Mouse (Mus musculus) limb, embryonic 10.5 days (tissue): ENCODE results near the gene Slc39a2. TPM values are rescaled to one million over a fixed set of nuclear protein-coding genes. Genes with fewer than 3 reads are reported as not detected.

Experiments
- DNase-seq: peaks from one replicate; pipeline ENCODE4 v3.0.0-alpha.2; 2017; ENCODE audit warnings: low spot score
- H3K27ac ChIP-seq: fragments of 300-500 bp; sonication (generic); 2 replicates; pipeline ENCODE4 v1.5.1; 2016; ENCODE audit warnings: mild to moderate bottlenecking
- H3K27me3 ChIP-seq: fragments of 300-500 bp; sonication (generic); 2 replicates; pipeline ENCODE4 v1.6.1; 2016; ENCODE audit warnings: low read depth, mild to moderate bottlenecking; ENCODE audit not compliant: poor library complexity, severe bottlenecking
- H3K36me3 ChIP-seq: fragments of 300-500 bp; sonication (generic); 2 replicates; pipeline ENCODE4 v1.6.1; 2016; ENCODE audit warnings: mild to moderate bottlenecking, moderate library complexity
- H3K4me1 ChIP-seq: fragments of 300-500 bp; sonication (generic); 2 replicates; pipeline ENCODE4 v1.6.1; 2016
- H3K4me3 ChIP-seq: fragments of 300-500 bp; sonication (generic); 2 replicates; pipeline ENCODE4 v1.5.1; 2016; ENCODE audit warnings: mild to moderate bottlenecking, moderate library complexity
- H3K9me3 ChIP-seq: fragments of 300-500 bp; sonication (generic); replicated peaks from 2 replicates; pipeline ENCODE4 v1.6.1; 2016; ENCODE audit warnings: mild to moderate bottlenecking
- WGBS: fragments of 180-500 bp; shearing (Covaris S2); methylation state at CpG from one replicate; pipeline ENCODE4 v1.1.7; 2016; 5-methylcytosine and 5-hydroxymethylcytosine counted together
- polyA plus RNA-seq: library from polyadenylated mRNA; unstranded; fragments of >200 nt; fragmentation: Nextera tagmentation; extraction: Ambion mirVana; gene quantifications from 2 replicates; pipeline ENCODE4 v1.2.1, GENCODE M21; 2016

Slc39a2 gene
- polyA plus RNA-seq, 1 experiment from 2014 or later: 0.39 TPM

GRCm38 (mm10) chr14:51911301-51911700, 18.6 kb downstream of the Slc39a2 start:
- 89% methylated on average over 10 of the region's 10 CpGs for WGBS
- H3K27ac ChIP-seq: no peak overlapping the region
- no peak overlapping the region for H3K4me3 ChIP-seq
- no peaks in the 10 kb centered on the region for H3K9me3 ChIP-seq
- peaks cover 23% of the 10 kb centered on the region for H3K4me1 ChIP-seq
- H3K36me3 ChIP-seq: no peaks in the 10 kb centered on the region
- peaks cover 47% of the 10 kb centered on the region for H3K27me3 ChIP-seq
- no peak for DNase-seq

DNA sequence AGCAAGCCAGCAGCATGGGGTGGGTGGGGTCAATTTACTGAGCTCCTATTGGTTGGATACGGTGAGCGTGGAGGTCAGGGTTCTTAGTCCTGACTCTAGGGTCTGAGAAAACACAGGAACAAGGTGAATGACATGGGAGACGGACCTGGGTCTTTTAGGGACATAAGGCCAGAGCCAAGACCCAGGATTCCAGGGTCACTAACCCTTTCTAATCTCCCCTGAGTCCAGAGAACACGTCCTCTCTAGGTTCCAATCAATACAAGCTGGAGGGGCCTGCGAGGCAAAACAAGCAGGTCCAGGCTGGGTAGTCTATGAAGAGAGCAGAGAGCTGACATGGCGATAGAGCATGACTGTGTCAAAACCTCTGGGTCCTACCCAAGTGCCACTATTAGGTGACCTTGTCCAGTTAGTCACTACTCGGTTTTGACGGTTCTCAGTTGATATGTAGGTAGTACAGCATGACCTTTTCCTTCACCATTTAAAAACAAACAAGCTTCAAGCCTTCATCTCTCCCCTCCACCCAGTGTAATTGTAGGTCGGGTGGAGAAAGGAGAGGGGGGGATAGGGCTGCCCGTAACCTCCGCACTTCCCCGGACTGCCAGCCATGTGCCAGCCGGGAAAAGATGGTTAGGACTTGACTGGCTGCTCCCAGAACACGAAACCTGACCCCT, 19.8 kb downstream of the Slc39a2 start:
- H3K9me3 ChIP-seq: no peaks in the 10 kb centered on the region
- peak overlapping the region; percentile 71 for H3K4me3 ChIP-seq
- DNase-seq: no peak
- H3K27me3 ChIP-seq: peaks cover 47% of the 10 kb centered on the region
- 4% methylated on average over 14 of the region's 14 CpGs for WGBS
- no peaks in the 10 kb centered on the region for H3K36me3 ChIP-seq
- H3K27ac ChIP-seq: peak overlapping the region; percentile 77
- peaks cover 23% of the 10 kb centered on the region for H3K4me1 ChIP-seq

DNA sequence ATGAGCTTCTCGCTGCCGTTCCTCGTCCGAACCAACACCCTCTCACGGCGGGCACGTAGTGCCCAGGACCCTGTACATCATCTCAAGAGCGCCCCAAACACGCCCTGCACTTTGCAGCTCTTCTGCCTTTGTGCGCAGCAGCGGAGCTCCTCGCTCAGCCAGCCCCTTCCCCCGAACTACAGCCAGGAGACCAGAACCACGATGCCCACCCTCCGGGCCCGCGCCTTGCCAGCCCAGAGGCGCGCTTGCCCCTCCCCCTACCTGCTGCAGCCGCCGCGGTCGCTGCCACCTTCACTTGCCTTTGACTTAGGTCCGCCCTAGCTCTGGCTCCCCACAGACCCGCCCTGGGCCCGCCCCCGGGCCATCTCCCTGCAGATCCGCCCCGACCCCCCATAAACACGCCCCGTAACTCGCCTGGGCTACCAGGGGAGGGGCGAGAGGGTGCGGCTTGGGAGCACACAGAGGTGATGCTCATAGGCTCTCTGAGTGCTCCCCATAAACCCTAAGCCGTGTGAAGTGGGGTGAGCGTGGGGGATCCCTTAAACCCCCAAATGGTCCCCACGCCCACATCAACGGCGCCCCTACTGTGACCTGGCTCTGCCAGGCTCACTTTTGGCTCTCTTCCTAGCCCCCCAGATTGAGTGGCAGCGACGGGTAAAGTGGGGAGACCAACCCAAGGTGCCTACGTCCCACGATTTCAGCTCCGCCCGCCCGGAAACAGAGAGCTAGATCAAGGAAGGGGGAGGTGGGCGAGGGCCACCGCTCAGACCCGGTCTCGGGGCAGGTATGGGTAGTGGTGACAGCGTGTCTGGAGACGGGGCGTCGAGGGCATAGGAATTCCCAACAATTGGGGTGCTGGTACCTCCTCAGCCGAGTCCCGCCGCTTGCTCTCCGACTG, 20.6 kb downstream of the Slc39a2 start:
- DNase-seq: peak; percentile 66
- under 1% methylated on average over 58 of the region's 58 CpGs for WGBS
- H3K4me1 ChIP-seq: peaks cover 23% of the 10 kb centered on the region
- no peaks in the 10 kb centered on the region for H3K36me3 ChIP-seq
- peak overlapping the region; percentile 71 for H3K4me3 ChIP-seq
- peaks cover 47% of the 10 kb centered on the region for H3K27me3 ChIP-seq
- no peaks in the 10 kb centered on the region for H3K9me3 ChIP-seq
- peak overlapping the region; percentile 77 for H3K27ac ChIP-seq

DNA sequence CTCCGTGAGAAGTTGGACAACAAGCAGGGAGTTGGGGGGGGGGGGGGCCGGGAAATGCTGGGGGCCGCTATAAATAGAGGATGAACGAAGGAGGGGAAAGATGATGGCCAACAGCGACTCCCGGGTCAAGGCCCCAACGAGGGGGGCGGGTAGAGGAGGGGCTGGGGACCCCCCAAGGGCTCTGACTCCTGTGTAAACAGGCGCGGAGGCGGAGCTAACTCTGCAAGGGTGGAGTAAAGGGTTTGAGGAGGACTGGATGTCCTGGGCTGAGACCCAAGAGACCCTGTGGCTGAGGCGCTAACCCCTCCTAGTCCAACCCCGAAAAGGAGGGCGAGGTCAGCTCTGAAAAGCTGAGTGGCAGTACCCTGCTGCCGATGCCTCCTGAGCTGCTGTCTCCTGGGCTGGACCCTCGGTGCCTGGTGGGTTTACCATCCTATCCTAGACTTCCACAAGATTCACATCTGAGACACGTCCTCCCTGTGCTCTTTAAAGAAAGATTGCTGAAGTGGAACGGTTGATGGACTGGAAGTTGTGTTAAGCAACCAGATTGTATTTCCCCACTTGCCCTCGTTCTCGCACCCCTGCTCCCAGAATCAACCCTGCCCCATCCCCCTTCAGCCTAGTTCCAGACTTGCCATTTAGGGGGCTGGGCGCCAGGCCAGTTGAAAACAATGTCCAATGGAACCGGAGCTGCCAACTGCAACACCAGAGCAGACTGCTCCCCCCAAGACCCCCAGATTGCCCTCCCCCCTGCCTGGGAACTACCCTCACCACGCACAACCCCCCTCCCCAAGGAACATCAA, 21.5 kb downstream of the Slc39a2 start, which contains the start of gene Ndrg2:
TSS of gene Ndrg2 (minus strand) at position 199 of the 803 bp plus-strand sequence.
- peak; percentile 59 for DNase-seq
- Histone ChIP-seq H3K4me3 (peak within 1 kb of the TSS; percentile 71), H3K27ac (peak within 1 kb of the TSS; percentile 77), H3K36me3 (no peaks in the 10 kb centered on the region), H3K9me3 (no peaks in the 10 kb centered on the region), H3K27me3 (peaks cover 47% of the 10 kb centered on the region), H3K4me1 (peaks cover 23% of the 10 kb centered on the region)
- WGBS: 3% methylated on average over 23 of the region's 23 CpGs

DNA sequence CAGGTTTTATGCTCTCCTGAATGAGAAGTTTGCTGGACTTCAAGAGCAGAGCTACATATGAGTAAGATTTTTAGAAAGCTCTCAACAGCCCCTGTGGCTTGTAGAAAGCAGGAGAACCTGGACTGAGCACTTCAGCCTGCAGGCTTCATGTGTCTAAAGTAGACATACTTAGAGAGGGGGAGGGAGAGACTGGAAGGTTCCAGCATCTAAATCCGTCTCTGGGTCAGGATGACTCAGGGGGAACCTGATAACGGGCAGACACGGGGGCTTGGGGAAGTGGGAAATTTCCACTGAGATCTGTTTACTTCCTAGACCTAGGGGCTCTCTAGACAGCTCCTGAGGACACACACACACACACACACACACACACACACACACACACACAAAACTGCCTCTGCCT, 22.3 kb downstream of the Slc39a2 start:
- 55% methylated on average over 3 of the region's 3 CpGs for WGBS
- DNase-seq: no peak
- peaks cover 23% of the 10 kb centered on the region for H3K4me1 ChIP-seq
- no peaks in the 10 kb centered on the region for H3K9me3 ChIP-seq
- peaks cover 47% of the 10 kb centered on the region for H3K27me3 ChIP-seq
- no peaks in the 10 kb centered on the region for H3K36me3 ChIP-seq
- no peak overlapping the region for H3K27ac ChIP-seq
- no peak overlapping the region for H3K4me3 ChIP-seq

- no peak overlapping the region for H3K27ac ChIP-seq
- H3K4me1 ChIP-seq: peaks cover 23% of the 10 kb centered on the region
- 89% methylated on average over 4 of the region's 4 CpGs for WGBS
- H3K36me3 ChIP-seq: no peaks in the 10 kb centered on the region
- H3K9me3 ChIP-seq: no peaks in the 10 kb centered on the region
- H3K27me3 ChIP-seq: peaks cover 32% of the 10 kb centered on the region
- no peak overlapping the region for H3K4me3 ChIP-seq
- no peak for DNase-seq
These were observed 23.9 kb downstream of the Slc39a2 start for GRCm38 (mm10) chr14:51916539-51916938.

DNA sequence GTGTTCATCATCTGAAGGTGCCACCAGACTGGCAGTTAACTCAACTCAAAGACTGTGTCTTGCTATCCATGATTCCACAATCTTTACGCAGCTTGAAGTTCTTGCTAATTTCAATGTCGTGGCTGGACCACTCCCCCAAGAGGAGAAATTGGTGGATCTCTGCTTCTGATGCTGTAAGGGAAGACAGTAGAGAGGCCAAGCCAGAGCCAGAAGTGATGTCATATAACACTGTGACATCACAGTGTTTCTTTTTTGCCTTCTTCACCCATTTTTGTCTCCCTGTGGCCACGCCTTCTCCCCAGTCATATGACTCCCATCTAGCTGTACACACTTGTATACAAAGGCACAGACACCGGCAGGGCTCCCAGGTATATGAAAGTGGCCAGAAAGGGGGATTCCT, 25.4 kb downstream of the Slc39a2 start, which contains the start of gene Tppp2:
TSS of gene Tppp2 (plus strand) at position 301 of the 400 bp plus-strand sequence.
- H3K27ac ChIP-seq: no peak within 1 kb of the TSS
- H3K36me3 ChIP-seq: no peaks in the 10 kb centered on the region
- peaks cover 16% of the 10 kb centered on the region for H3K27me3 ChIP-seq
- peaks cover 15% of the 10 kb centered on the region for H3K4me1 ChIP-seq
- 92% methylated on average over 4 of the region's 4 CpGs for WGBS
- no peaks in the 10 kb centered on the region for H3K9me3 ChIP-seq
- no peak within 1 kb of the TSS for H3K4me3 ChIP-seq
- DNase-seq: no peak

DNA sequence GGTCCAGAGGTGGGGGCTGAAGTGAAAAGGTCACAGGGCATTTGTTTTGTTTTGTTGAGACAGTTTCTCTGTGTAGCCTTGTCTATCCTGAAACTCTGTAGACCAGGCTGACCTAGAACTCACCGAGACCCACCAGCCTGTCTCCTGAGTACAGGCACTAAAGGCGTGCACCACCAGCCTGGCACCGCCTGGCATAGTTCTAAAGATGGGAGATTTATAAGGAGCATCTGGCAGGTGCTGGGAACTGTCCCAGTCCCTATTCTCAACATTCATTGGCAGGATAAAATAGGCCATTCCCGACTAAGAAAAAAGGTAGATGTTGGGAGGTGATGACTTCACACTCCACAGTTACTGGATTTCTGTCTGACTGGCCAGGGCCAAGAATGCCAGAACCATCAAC, 26.3 kb downstream of the Slc39a2 start:
- peaks cover 7% of the 10 kb centered on the region for H3K4me1 ChIP-seq
- H3K27ac ChIP-seq: no peak overlapping the region
- 83% methylated on average over 4 of the region's 4 CpGs for WGBS
- no peak for DNase-seq
- peaks cover 7% of the 10 kb centered on the region for H3K27me3 ChIP-seq
- no peak overlapping the region for H3K4me3 ChIP-seq
- no peaks in the 10 kb centered on the region for H3K9me3 ChIP-seq
- H3K36me3 ChIP-seq: no peaks in the 10 kb centered on the region

- Histone ChIP-seq H3K27ac (no peak overlapping the region), H3K9me3 (no peaks in the 10 kb centered on the region), H3K36me3 (no peaks in the 10 kb centered on the region), H3K4me3 (no peak overlapping the region), H3K27me3 (no peaks in the 10 kb centered on the region), H3K4me1 (no peaks in the 10 kb centered on the region)
- WGBS: 84% methylated on average over 16 of the region's 16 CpGs
- DNase-seq: no peak
These were observed 29.3 kb downstream of the Slc39a2 start for GRCm38 (mm10) chr14:51921759-51922570.

DNA sequence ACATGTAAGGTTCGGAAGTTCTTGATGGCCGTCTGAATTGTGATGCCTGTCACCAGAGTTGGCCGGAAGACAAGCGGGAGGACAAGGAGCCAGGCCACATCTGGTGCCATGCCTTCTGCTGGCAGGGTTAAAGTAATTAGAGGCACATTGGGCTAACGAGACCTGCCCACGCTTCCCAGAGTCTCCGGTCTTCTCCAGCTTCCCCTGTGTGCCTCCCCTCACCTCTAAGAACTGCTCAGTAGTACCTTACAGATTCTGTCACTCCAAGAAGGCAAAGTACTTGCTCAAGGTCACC, 29.8 kb downstream of the Slc39a2 start, which contains the start of gene Rnase13:
TSS of gene Rnase13 (minus strand) at position 203 of the 295 bp plus-strand sequence.
- no peak within 1 kb of the TSS for H3K27ac ChIP-seq
- no peak for DNase-seq
- no peaks in the 10 kb centered on the region for H3K27me3 ChIP-seq
- no peak within 1 kb of the TSS for H3K4me3 ChIP-seq
- H3K4me1 ChIP-seq: no peaks in the 10 kb centered on the region
- no peaks in the 10 kb centered on the region for H3K9me3 ChIP-seq
- WGBS: 91% methylated on average over 7 of the region's 7 CpGs
- no peaks in the 10 kb centered on the region for H3K36me3 ChIP-seq

DNA sequence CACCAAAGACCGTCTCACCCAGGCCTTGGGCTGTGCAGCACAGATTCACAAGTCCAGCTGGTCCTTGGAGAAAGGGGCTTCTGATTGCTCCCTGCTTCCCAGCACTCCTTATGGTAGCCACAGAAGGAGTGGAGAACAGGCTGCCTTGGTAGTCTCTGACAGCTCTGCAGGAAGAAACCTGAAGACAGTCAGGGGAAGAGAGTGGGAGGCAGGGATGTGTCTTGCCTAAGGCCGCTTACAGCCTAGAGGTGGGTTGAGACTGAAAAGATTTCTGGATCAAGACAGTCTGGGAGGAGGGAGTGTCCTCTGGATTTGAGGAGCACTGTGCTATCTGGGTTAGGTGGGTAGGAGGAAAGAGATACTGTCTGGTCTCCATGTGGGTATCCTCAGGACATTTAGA, 30.2 kb downstream of the Slc39a2 start:
- no peaks in the 10 kb centered on the region for H3K9me3 ChIP-seq
- H3K4me1 ChIP-seq: no peaks in the 10 kb centered on the region
- H3K36me3 ChIP-seq: no peaks in the 10 kb centered on the region
- 88% methylated on average over 2 of the region's 2 CpGs for WGBS
- H3K27ac ChIP-seq: no peak overlapping the region
- DNase-seq: no peak
- no peaks in the 10 kb centered on the region for H3K27me3 ChIP-seq
- H3K4me3 ChIP-seq: no peak overlapping the region

DNA sequence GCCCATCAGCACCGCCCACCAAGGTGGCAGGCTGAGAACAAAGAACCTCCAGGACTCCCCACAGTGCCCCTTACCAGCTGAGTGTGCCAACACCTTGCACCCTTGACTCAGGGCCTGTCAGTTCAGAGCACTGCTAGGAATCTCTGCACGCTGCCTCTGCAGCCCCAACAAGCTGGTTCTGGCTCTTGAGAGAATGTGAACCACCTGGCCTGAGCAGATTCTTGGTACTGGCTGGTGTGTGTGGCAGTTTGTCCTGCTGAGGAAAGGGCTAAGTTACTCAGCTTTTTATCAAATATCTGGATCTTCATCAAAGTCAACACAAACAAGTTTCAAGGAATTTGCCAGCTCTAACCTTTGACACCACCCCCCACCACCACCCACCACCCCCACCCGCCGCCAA, 30.8 kb downstream of the Slc39a2 start:
- Histone ChIP-seq H3K4me1 (no peaks in the 10 kb centered on the region), H3K36me3 (no peaks in the 10 kb centered on the region), H3K4me3 (no peak overlapping the region), H3K9me3 (no peaks in the 10 kb centered on the region), H3K27ac (no peak overlapping the region), H3K27me3 (no peaks in the 10 kb centered on the region)
- DNase-seq: no peak
- WGBS: 75% methylated on average over 4 of the region's 4 CpGs
